Mouse (Mus musculus): ENCODE measurements at regions not wholly inside any gene's neighbourhood (a gene's known extent, or its start where the extent isn't known, plus 50 kb on each side); places are given as distances from the start of the nearest gene placed in this dataset.

DNA sequence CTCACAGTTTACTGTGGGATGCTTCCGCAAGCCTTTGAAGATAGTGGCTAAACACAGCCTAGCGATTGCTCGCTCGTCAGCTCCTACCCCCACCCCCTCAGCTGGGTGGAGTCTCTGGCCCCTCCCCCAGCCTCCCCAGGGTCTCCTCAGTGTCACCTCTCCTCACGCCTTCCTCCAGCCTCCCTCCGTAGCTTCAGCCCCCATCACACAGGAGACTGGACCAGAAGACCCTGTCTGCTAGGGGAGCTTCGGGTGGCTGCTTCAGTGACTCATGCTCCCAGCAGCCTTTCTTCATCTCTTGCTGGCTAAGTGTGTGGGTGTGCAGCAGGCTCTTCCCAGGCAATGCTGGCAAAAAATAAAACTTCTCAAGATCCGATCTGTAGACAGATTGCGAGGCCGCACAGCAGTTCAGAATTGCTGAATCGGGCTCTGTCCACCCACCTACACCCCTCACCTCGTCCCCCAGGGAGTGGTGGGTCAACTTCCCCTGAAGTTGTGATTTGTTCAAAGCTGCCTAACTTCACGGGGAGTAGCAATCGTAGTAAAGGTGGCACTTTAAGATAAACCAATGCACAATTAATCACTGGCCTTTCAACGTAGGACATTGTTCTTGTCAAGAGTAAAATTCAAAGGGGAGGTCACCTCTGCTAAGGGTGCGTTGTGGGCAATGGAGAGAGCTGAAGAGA is 61.2 kb upstream of the Ankrd28 start:
- Histone ChIP-seq H3K4me1 (replicated peaks; ENCODE audit: low read depth, low read length) (peaks cover 28% of the 10 kb centered on the region), H3K4me3 (replicated peaks; ENCODE audit: low read length) (peak overlapping the region; percentile 45), H3K9me3 (ENCODE audit: low read length) (peaks cover 4% of the 10 kb centered on the region), H3K36me3 (ENCODE audit: insufficient read depth, low read length) (peaks cover 1% of the 10 kb centered on the region; the same call in 1 of the 2 replicates), H3K27me3 (ENCODE audit: insufficient read depth, low read length) (no peaks in the 10 kb centered on the region; the same call in 1 of the 2 replicates)
- TF ChIP-seq CTCF (conservative IDR thresholded peaks at IDR 0.05; ENCODE audit: low read length): no peak
- no peak for TF ChIP-seq POU5F1 (IDR thresholded peaks at IDR 0.05; ENCODE audit: borderline replicate concordance, low read length)
- no peak for TF ChIP-seq NANOG (IDR thresholded peaks at IDR 0.05; ENCODE audit: borderline replicate concordance, low read length)

DNA sequence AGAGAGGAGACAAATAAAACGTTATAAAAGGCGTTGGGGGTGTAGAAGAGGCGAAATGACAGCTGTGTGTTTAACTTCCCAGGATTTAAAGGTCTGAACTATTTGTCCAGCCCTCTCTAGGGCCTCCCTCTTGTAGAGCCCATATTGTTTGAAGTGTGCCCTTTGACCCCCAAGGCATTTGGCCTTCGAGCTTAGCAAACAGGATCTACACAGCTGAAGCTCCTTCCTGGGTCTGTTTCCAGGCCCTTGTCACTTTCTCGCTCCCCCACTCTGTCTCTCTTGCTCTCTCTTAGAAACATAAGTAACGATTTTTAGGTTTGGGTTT is 61.7 kb upstream of the Ankrd28 start:
- Histone ChIP-seq H3K27me3 (ENCODE audit: insufficient read depth, low read length) (no peaks in the 10 kb centered on the region; the same call in 1 of the 2 replicates), H3K4me1 (replicated peaks; ENCODE audit: low read depth, low read length) (peaks cover 29% of the 10 kb centered on the region), H3K9me3 (ENCODE audit: low read length) (peaks cover 9% of the 10 kb centered on the region), H3K36me3 (ENCODE audit: insufficient read depth, low read length) (peaks cover 6% of the 10 kb centered on the region; the same call in 1 of the 2 replicates), H3K4me3 (replicated peaks; ENCODE audit: low read length) (no peak overlapping the region; the same call in 1 of the 2 replicates)
- TF ChIP-seq CTCF (conservative IDR thresholded peaks at IDR 0.05; ENCODE audit: low read length): no peak

DNA sequence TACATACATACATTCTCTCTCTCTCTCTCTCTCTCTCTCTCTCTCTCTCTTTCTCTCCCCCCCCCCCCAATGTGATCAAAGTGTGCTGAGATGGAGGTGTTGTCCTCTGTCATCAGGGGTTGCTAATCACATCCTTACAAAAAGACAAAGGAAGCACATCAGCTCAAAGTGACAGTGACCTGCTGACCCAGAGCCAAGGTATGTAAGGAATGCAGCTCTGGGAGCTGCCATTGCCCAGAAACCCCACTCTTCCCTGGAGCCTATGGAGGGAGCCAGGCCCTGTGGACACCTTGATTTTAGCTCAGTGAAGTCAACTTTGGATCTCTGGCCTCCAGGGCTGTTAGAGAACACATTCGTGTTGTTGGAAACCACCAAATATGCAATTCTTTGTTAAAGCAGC is 66.0 kb upstream of the Ankrd28 start:
- no peak for TF ChIP-seq NANOG (IDR thresholded peaks at IDR 0.05; ENCODE audit: borderline replicate concordance, low read length)
- no peak for TF ChIP-seq POU5F1 (IDR thresholded peaks at IDR 0.05; ENCODE audit: borderline replicate concordance, low read length)
- TF ChIP-seq CTCF (conservative IDR thresholded peaks at IDR 0.05; ENCODE audit: low read length): no peak
- Histone ChIP-seq H3K4me3 (replicated peaks; ENCODE audit: low read length) (no peak overlapping the region), H3K4me1 (replicated peaks; ENCODE audit: low read depth, low read length) (peaks cover 56% of the 10 kb centered on the region), H3K9me3 (ENCODE audit: low read length) (peaks cover 22% of the 10 kb centered on the region), H3K27me3 (ENCODE audit: insufficient read depth, low read length) (no peaks in the 10 kb centered on the region), H3K36me3 (ENCODE audit: insufficient read depth, low read length) (peaks cover 6% of the 10 kb centered on the region; the same call in 1 of the 2 replicates)

GRCm38 (mm10) chr14:31899504-31899903 is 69.1 kb upstream of the Ankrd28 start:
- H3K27me3 ChIP-seq (ENCODE audit: insufficient read depth, low read length): no peaks in the 10 kb centered on the region
- no peak for TF ChIP-seq POU5F1 (IDR thresholded peaks at IDR 0.05; ENCODE audit: borderline replicate concordance, low read length)
- TF ChIP-seq CTCF (conservative IDR thresholded peaks at IDR 0.05; ENCODE audit: low read length): no peak
- TF ChIP-seq NANOG (IDR thresholded peaks at IDR 0.05; ENCODE audit: borderline replicate concordance, low read length): no peak
- H3K36me3 ChIP-seq (ENCODE audit: insufficient read depth, low read length): peaks cover 6% of the 10 kb centered on the region; the same call in 1 of the 2 replicates
- peaks cover 22% of the 10 kb centered on the region for H3K9me3 ChIP-seq (ENCODE audit: low read length)
- no peak overlapping the region for H3K4me3 ChIP-seq (replicated peaks; ENCODE audit: low read length)
- peaks cover 68% of the 10 kb centered on the region for H3K4me1 ChIP-seq (replicated peaks; ENCODE audit: low read depth, low read length)

GRCm38 (mm10) chr14:31899906-31900305 is 69.5 kb upstream of the Ankrd28 start:
- Histone ChIP-seq H3K36me3 (ENCODE audit: insufficient read depth, low read length) (peaks cover 6% of the 10 kb centered on the region; the same call in 1 of the 2 replicates), H3K27me3 (ENCODE audit: insufficient read depth, low read length) (no peaks in the 10 kb centered on the region), H3K4me3 (replicated peaks; ENCODE audit: low read length) (no peak overlapping the region), H3K4me1 (replicated peaks; ENCODE audit: low read depth, low read length) (peaks cover 64% of the 10 kb centered on the region), H3K9me3 (ENCODE audit: low read length) (peaks cover 22% of the 10 kb centered on the region)
- TF ChIP-seq POU5F1 (IDR thresholded peaks at IDR 0.05; ENCODE audit: borderline replicate concordance, low read length) (no peak), NANOG (IDR thresholded peaks at IDR 0.05; ENCODE audit: borderline replicate concordance, low read length) (no peak; the same call in 1 of the 2 replicates), CTCF (conservative IDR thresholded peaks at IDR 0.05; ENCODE audit: low read length) (no peak)

DNA sequence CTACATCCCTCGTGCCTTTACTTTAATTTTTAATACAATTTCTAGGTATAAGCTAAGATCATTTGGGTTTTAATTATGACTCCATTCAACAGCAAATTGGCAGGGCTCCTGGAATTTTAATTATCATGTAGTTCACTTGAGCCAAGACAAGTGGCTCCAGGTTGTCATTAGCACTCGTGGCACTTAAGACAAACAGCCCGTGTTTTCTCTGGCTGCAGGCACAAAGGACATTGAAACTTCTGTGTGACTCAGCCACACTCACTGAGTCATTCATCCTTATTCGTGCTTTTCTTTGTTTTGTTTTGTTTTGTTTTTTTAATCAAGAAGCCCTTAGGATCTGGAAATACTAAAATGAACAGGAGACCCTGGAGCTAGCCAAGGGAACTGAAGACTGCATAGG is 71.5 kb upstream of the Ankrd28 start:
- no peak for TF ChIP-seq NANOG (IDR thresholded peaks at IDR 0.05; ENCODE audit: borderline replicate concordance, low read length)
- no peak for TF ChIP-seq POU5F1 (IDR thresholded peaks at IDR 0.05; ENCODE audit: borderline replicate concordance, low read length)
- no peak for TF ChIP-seq CTCF (conservative IDR thresholded peaks at IDR 0.05; ENCODE audit: low read length)
- Histone ChIP-seq H3K36me3 (ENCODE audit: insufficient read depth, low read length) (peaks cover 2% of the 10 kb centered on the region; the same call in 1 of the 2 replicates), H3K9me3 (ENCODE audit: low read length) (peaks cover 16% of the 10 kb centered on the region), H3K4me1 (replicated peaks; ENCODE audit: low read depth, low read length) (peaks cover 60% of the 10 kb centered on the region), H3K27me3 (ENCODE audit: insufficient read depth, low read length) (no peaks in the 10 kb centered on the region), H3K4me3 (replicated peaks; ENCODE audit: low read length) (no peak overlapping the region)

DNA sequence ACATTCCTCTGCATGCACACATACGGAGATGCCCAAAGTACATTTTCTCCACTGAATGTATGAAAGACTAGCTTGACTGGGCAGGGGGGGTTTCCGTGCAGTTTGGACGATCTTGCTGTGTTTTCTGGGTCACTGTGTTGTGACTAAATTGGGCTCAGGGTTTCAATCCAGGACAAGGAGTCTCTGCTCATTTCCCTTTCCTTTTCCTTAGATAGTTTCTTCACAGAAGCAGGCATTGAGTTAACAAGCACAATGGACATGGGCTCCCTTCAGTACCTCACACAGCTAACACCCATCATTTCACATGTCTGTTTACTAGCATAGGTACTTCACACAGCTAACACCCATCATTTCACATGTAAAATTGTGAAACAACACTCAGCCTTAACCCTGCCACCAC is 73.2 kb upstream of the Ankrd28 start:
- H3K36me3 ChIP-seq (ENCODE audit: insufficient read depth, low read length): no peaks in the 10 kb centered on the region
- TF ChIP-seq NANOG (IDR thresholded peaks at IDR 0.05; ENCODE audit: borderline replicate concordance, low read length) (no peak), POU5F1 (IDR thresholded peaks at IDR 0.05; ENCODE audit: borderline replicate concordance, low read length) (no peak), CTCF (conservative IDR thresholded peaks at IDR 0.05; ENCODE audit: low read length) (no peak)
- no peaks in the 10 kb centered on the region for H3K9me3 ChIP-seq (ENCODE audit: low read length)
- H3K4me1 ChIP-seq (replicated peaks; ENCODE audit: low read depth, low read length): peaks cover 57% of the 10 kb centered on the region
- no peaks in the 10 kb centered on the region for H3K27me3 ChIP-seq (ENCODE audit: insufficient read depth, low read length)
- no peak overlapping the region for H3K4me3 ChIP-seq (replicated peaks; ENCODE audit: low read length)

GRCm38 (mm10) chr14:31908591-31908990 is 78.1 kb upstream of the Ankrd28 start:
- no peak for TF ChIP-seq CTCF (conservative IDR thresholded peaks at IDR 0.05; ENCODE audit: low read length)
- no peak for TF ChIP-seq NANOG (IDR thresholded peaks at IDR 0.05; ENCODE audit: borderline replicate concordance, low read length)
- TF ChIP-seq POU5F1 (IDR thresholded peaks at IDR 0.05; ENCODE audit: borderline replicate concordance, low read length): no peak
- Histone ChIP-seq H3K4me1 (replicated peaks; ENCODE audit: low read depth, low read length) (peaks cover 9% of the 10 kb centered on the region), H3K27me3 (ENCODE audit: insufficient read depth, low read length) (peaks cover 10% of the 10 kb centered on the region; the same call in 1 of the 2 replicates), H3K36me3 (ENCODE audit: insufficient read depth, low read length) (no peaks in the 10 kb centered on the region), H3K9me3 (ENCODE audit: low read length) (no peaks in the 10 kb centered on the region), H3K4me3 (replicated peaks; ENCODE audit: low read length) (no peak overlapping the region)

DNA sequence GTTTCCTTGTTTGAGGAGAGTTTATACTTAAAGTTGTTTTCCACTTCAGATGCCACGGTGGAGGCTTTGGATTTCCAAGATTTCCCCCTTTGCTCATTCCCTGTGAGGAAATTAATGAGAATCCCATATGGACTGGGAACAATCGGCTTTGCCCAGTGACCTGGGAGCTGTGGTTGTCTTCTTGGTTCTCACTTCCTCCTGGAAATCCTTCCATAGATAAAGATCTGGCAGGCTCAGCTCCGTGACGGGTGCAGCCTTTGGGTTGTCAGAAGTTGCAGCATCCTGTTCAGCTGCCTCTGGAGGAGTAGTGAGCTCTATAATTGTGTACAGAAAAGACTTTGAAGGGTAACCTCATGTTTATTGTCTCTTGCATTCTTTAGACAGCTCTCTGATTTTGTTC is 78.8 kb upstream of the Ankrd28 start:
- peaks cover 5% of the 10 kb centered on the region for H3K4me1 ChIP-seq (replicated peaks; ENCODE audit: low read depth, low read length)
- TF ChIP-seq NANOG (IDR thresholded peaks at IDR 0.05; ENCODE audit: borderline replicate concordance, low read length) (no peak), POU5F1 (IDR thresholded peaks at IDR 0.05; ENCODE audit: borderline replicate concordance, low read length) (no peak), CTCF (conservative IDR thresholded peaks at IDR 0.05; ENCODE audit: low read length) (no peak)
- no peak overlapping the region for H3K4me3 ChIP-seq (replicated peaks; ENCODE audit: low read length)
- no peaks in the 10 kb centered on the region for H3K9me3 ChIP-seq (ENCODE audit: low read length)
- no peaks in the 10 kb centered on the region for H3K36me3 ChIP-seq (ENCODE audit: insufficient read depth, low read length)
- peaks cover 10% of the 10 kb centered on the region; the same call in 1 of the 2 replicates for H3K27me3 ChIP-seq (ENCODE audit: insufficient read depth, low read length)
